Mouse (Mus musculus): ENCODE results near the gene Sgce.

Gene Sgce

GRCm38 (mm10) chr6:4647351-4647750 lies 99.7 kb downstream of the Sgce start:
- no peak for DNase-seq (ENCODE audit: low spot score)

- DNase-seq (ENCODE audit: low spot score) = no peak
Measured at GRCm38 (mm10) chr6:4642068-4642467, 104.9 kb downstream of the Sgce start.

GRCm38 (mm10) chr6:4634804-4635203 lies 112.2 kb downstream of the Sgce start:
- no peak for DNase-seq (ENCODE audit: low spot score)

- DNase-seq (ENCODE audit: low spot score) = no peak
Measured at GRCm38 (mm10) chr6:4633189-4633588, 113.8 kb downstream of the Sgce start.

GRCm38 (mm10) chr6:4631464-4631863 lies 115.5 kb downstream of the Sgce start:
- no peak for DNase-seq (ENCODE audit: low spot score)

Measured in lung, postnatal 25 days (tissue).